Mouse (Mus musculus): ENCODE results near the gene Ankrd31. TPM values are rescaled to one million over a fixed set of nuclear protein-coding genes. Genes with fewer than 3 reads are reported as not detected.
"Not testable (repeated sequence)": the region's sequence is repeated elsewhere in the genome, so short reads cannot be mapped to it uniquely, and the experiment has no call there.

Ankrd31 gene
- polyA plus RNA-seq, 1 experiment: not detected

DNA sequence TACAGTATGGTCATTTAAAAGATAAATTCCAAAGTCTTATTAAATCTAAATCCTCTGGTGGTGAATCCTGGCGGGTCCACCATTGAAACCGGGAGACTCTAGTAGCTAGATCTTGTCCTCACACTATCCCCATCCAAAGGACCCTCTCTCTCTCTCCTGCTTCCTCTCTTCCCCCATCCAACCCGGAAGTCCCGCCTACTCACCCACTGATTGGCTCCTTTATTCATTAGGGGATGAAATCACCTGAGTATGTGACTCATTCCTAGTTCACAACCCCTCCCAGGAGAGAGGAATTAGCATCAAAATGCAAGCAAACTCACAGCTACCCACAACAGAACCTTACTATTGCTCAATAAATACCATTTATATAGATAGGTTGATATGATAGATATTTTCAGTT is 122.7 kb downstream of the Ankrd31 start:
- 80% methylated on average over 4 of the region's 4 CpGs for WGBS
- no peak for DNase-seq
- no peak overlapping the region for H3K27ac ChIP-seq (ENCODE audit: insufficient read depth, low read length)
- H3K27me3 ChIP-seq (ENCODE audit: control insufficient read depth, insufficient read depth, low read length): no peaks in the 10 kb centered on the region; the same call in 1 of the 2 replicates
- no peaks in the 10 kb centered on the region for H3K4me1 ChIP-seq (ENCODE audit: control insufficient read depth, insufficient read depth, low read length)
- H3K4me3 ChIP-seq (replicated peaks; ENCODE audit: insufficient read depth, low read depth, low read length): no peak overlapping the region
- no peak for TF ChIP-seq POLR2A (IDR thresholded peaks at IDR 0.05; ENCODE audit: borderline replicate concordance, insufficient read depth, low read length)

DNA sequence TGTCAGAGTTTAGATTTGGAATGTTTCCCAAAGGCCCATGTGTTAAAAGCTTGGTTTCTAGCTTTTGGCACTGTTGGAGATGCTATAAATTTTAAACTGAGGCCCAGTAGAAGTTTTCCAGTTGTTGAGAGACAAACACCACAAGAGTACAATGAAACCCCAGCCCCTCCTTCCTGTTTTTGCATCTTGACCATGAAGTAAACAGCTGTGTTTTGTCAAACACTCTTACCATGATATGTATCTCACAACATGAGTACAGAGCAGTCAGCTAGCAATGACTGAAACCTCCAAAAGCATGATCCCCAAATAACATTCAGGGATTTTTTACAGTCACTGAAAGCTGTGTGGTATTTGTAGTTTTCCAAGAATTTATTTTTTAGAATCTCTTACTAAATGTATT is 126.0 kb downstream of the Ankrd31 start:
- no peak for DNase-seq
- no peaks in the 10 kb centered on the region for H3K27me3 ChIP-seq (ENCODE audit: control insufficient read depth, insufficient read depth, low read length)
- H3K27ac ChIP-seq (ENCODE audit: insufficient read depth, low read length): no peak overlapping the region
- TF ChIP-seq CTCF (IDR thresholded peaks at IDR 0.05; ENCODE audit: borderline replicate concordance, insufficient read depth, low read depth, low read length) (no peak), POLR2A (IDR thresholded peaks at IDR 0.05; ENCODE audit: borderline replicate concordance, insufficient read depth, low read length) (no peak)
- H3K4me1 ChIP-seq (ENCODE audit: control insufficient read depth, insufficient read depth, low read length): no peaks in the 10 kb centered on the region
- no peak overlapping the region for H3K4me3 ChIP-seq (replicated peaks; ENCODE audit: insufficient read depth, low read depth, low read length)

GRCm38 (mm10) chr13:96878220-96879057 is 130.4 kb downstream of the Ankrd31 start:
- no peak for TF ChIP-seq POLR2A (IDR thresholded peaks at IDR 0.05; ENCODE audit: borderline replicate concordance, insufficient read depth, low read length)
- TF ChIP-seq CTCF (IDR thresholded peaks at IDR 0.05; ENCODE audit: borderline replicate concordance, insufficient read depth, low read depth, low read length): no peak
- DNase-seq: no peak
- 55% methylated on average over 12 of the region's 12 CpGs for WGBS
- Histone ChIP-seq H3K27ac (ENCODE audit: insufficient read depth, low read length) (no peak overlapping the region), H3K4me3 (replicated peaks; ENCODE audit: insufficient read depth, low read depth, low read length) (no peak overlapping the region), H3K27me3 (ENCODE audit: control insufficient read depth, insufficient read depth, low read length) (no peaks in the 10 kb centered on the region), H3K4me1 (ENCODE audit: control insufficient read depth, insufficient read depth, low read length) (no peaks in the 10 kb centered on the region)

- no peaks in the 10 kb centered on the region for H3K27me3 ChIP-seq (ENCODE audit: control insufficient read depth, insufficient read depth, low read length)
- no peak for TF ChIP-seq CTCF (IDR thresholded peaks at IDR 0.05; ENCODE audit: borderline replicate concordance, insufficient read depth, low read depth, low read length)
- no peak for TF ChIP-seq POLR2A (IDR thresholded peaks at IDR 0.05; ENCODE audit: borderline replicate concordance, insufficient read depth, low read length)
- 35% methylated on average over 1 of the region's 1 CpGs for WGBS
- no peak overlapping the region for H3K4me3 ChIP-seq (replicated peaks; ENCODE audit: insufficient read depth, low read depth, low read length)
- H3K27ac ChIP-seq (ENCODE audit: insufficient read depth, low read length): no peak overlapping the region
- no peak for DNase-seq
- H3K4me1 ChIP-seq (ENCODE audit: control insufficient read depth, insufficient read depth, low read length): no peaks in the 10 kb centered on the region
Measured at GRCm38 (mm10) chr13:96884534-96884933, 136.5 kb downstream of the Ankrd31 start.

DNA sequence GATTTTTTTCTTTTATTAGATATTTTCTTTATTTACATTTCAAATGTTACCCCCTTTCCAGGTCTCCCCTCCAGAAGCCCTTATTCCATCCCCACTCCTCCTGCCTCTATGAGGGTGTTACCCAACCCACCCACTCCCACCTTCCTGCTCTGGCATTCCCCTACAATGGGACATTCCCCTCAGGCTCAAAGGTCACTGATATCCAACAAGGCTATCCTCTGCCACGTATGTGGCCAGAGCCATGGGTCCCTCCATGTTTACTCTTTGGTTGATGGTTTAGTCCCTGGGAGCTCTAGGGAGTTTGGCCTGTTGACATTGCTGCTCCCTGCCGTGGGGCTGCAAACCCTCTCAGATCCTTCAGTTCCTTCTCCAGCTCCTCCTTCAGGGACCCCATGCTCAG is 141.9 kb downstream of the Ankrd31 start:
- Histone ChIP-seq H3K4me1 (ENCODE audit: control insufficient read depth, insufficient read depth, low read length) (no peaks in the 10 kb centered on the region), H3K27me3 (ENCODE audit: control insufficient read depth, insufficient read depth, low read length) (no peaks in the 10 kb centered on the region), H3K27ac (ENCODE audit: insufficient read depth, low read length) (no peak overlapping the region), H3K4me3 (replicated peaks; ENCODE audit: insufficient read depth, low read depth, low read length) (no peak overlapping the region)
- 56% methylated on average over 2 of the region's 2 CpGs for WGBS
- no peak for DNase-seq
- TF ChIP-seq CTCF (IDR thresholded peaks at IDR 0.05; ENCODE audit: borderline replicate concordance, insufficient read depth, low read depth, low read length) (no peak), POLR2A (IDR thresholded peaks at IDR 0.05; ENCODE audit: borderline replicate concordance, insufficient read depth, low read length) (no peak)

- WGBS: 89% methylated on average over 2 of the region's 2 CpGs
Measured at GRCm38 (mm10) chr13:96895144-96895543, 147.1 kb downstream of the Ankrd31 start.

DNA sequence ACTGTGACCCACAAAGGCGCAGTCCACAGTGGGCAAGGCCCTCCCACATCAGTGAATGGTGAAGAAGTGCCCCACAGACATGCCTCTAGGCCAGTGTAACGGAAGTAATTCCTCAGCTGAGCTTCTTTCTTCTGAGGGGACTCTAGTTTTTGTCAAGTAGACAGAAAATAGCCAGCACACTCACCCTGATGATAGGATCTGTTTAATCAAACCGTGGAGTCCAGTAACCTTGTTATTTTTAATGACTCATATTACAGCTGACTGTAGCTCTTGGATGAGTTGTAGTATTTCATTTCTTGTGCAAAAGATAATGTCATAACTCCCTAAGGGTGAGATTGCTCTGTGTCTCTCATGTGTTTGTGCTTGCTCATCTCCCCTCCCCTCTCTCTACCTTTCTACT is 158.6 kb downstream of the Ankrd31 start:
- no peaks in the 10 kb centered on the region for H3K27me3 ChIP-seq (ENCODE audit: control insufficient read depth, insufficient read depth, low read length)
- no peak for DNase-seq
- H3K4me3 ChIP-seq (replicated peaks; ENCODE audit: insufficient read depth, low read depth, low read length): no peak overlapping the region
- no peak overlapping the region for H3K27ac ChIP-seq (ENCODE audit: insufficient read depth, low read length)
- TF ChIP-seq POLR2A (IDR thresholded peaks at IDR 0.05; ENCODE audit: borderline replicate concordance, insufficient read depth, low read length) (no peak), CTCF (IDR thresholded peaks at IDR 0.05; ENCODE audit: borderline replicate concordance, insufficient read depth, low read depth, low read length) (no peak)
- H3K4me1 ChIP-seq (ENCODE audit: control insufficient read depth, insufficient read depth, low read length): no peaks in the 10 kb centered on the region
- 69% methylated on average over 3 of the region's 3 CpGs for WGBS

More at GRCm38 (mm10) chr13:96895144-96895543, 147.1 kb downstream of the Ankrd31 start:
- H3K27ac ChIP-seq (ENCODE audit: insufficient read depth, low read length): no peak overlapping the region
- H3K4me3 ChIP-seq (replicated peaks; ENCODE audit: insufficient read depth, low read depth, low read length): no peak overlapping the region
- no peak for DNase-seq
- TF ChIP-seq POLR2A (IDR thresholded peaks at IDR 0.05; ENCODE audit: borderline replicate concordance, insufficient read depth, low read length): no peak
- TF ChIP-seq CTCF (IDR thresholded peaks at IDR 0.05; ENCODE audit: borderline replicate concordance, insufficient read depth, low read depth, low read length): no peak
- no peaks in the 10 kb centered on the region for H3K4me1 ChIP-seq (ENCODE audit: control insufficient read depth, insufficient read depth, low read length)
- H3K27me3 ChIP-seq (ENCODE audit: control insufficient read depth, insufficient read depth, low read length): no peaks in the 10 kb centered on the region

DNA sequence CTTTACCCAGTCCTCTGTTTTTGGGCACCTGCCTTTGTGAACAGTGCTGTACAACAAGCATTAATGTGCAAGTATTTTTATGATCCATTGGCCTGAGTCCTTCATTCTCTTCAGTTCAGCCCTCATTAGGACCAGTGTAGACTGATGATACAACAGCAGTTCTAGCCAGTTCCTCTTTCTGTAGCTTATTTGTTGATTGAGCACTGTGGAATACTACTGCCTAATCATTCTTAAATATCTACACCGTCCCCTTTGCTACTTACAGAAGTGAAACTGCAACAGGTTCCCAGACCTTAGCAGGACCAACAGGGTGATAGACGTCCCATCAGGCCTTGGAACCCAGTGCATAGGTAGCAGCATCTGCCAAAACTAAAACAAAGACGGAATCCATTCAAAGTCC is 163.1 kb downstream of the Ankrd31 start:
- DNase-seq: no peak
- TF ChIP-seq CTCF (IDR thresholded peaks at IDR 0.05; ENCODE audit: borderline replicate concordance, insufficient read depth, low read depth, low read length) (no peak), POLR2A (IDR thresholded peaks at IDR 0.05; ENCODE audit: borderline replicate concordance, insufficient read depth, low read length) (no peak)
- 91% methylated on average over 3 of the region's 3 CpGs for WGBS
- H3K27ac ChIP-seq (ENCODE audit: insufficient read depth, low read length): no peak overlapping the region
- no peak overlapping the region for H3K4me3 ChIP-seq (replicated peaks; ENCODE audit: insufficient read depth, low read depth, low read length)
- no peaks in the 10 kb centered on the region for H3K4me1 ChIP-seq (ENCODE audit: control insufficient read depth, insufficient read depth, low read length)
- no peaks in the 10 kb centered on the region for H3K27me3 ChIP-seq (ENCODE audit: control insufficient read depth, insufficient read depth, low read length)

GRCm38 (mm10) chr13:96923134-96923533 is 175.1 kb downstream of the Ankrd31 start:
- not testable (repeated sequence) for H3K4me3 ChIP-seq (replicated peaks; ENCODE audit: insufficient read depth, low read depth, low read length); H3K27me3 ChIP-seq (ENCODE audit: control insufficient read depth, insufficient read depth, low read length); H3K27ac ChIP-seq (ENCODE audit: insufficient read depth, low read length); DNase-seq; H3K4me1 ChIP-seq (ENCODE audit: control insufficient read depth, insufficient read depth, low read length)
- WGBS: 96% methylated on average over 4 of the region's 4 CpGs

Data from cerebellum, adult 2 months (tissue).